Comparison of ENCODE assay signal across 12 mouse cellular contexts in genomic region chr5:67099393-67100271, GRCm38 (mm10). TPM values are rescaled to one million over a fixed set of nuclear protein-coding genes. Genes with fewer than 3 reads are reported as not detected.
DNase-seq lines count a peak whose midpoint lies in the region; ATAC-seq and TF ChIP-seq lines count a peak whose summit lies in the region.
"Had no signal": no experiment of that assay in that cellular context is flagged by ENCODE, and none has a peak within 500 bp of the region (broad histone marks: within the 10 kb centered on the region; RNA-seq: fewer than 3 reads in every experiment).

No protein-coding gene starts in this region.

- H3K4me1 ChIP-seq in forebrain, postnatal 0 days (ENCODE audit: insufficient read depth), result no peaks in the 10 kb centered on the region
- H3K4me1 ChIP-seq in forebrain, embryonic 13.5 days, result peaks cover 14% of the 10 kb centered on the region
- H3K4me1 ChIP-seq in liver, embryonic 11.5 days (replicated peaks; ENCODE audit: control insufficient read depth, insufficient read depth, low read length), result no peaks in the 10 kb centered on the region; the same call in 1 of the 2 replicates
- peaks cover 6% of the 10 kb centered on the region; the same call in 1 of the 2 replicates for H3K4me1 ChIP-seq in intestine, embryonic 16.5 days (ENCODE audit: control insufficient read depth, insufficient read depth, low read length)

- no peak overlapping the region for H3K4me3 ChIP-seq in forebrain, postnatal 0 days (ENCODE audit: low read depth, low read length)
- no peak overlapping the region for H3K4me3 ChIP-seq in forebrain, embryonic 13.5 days
- no peak overlapping the region for H3K4me3 ChIP-seq in liver, embryonic 11.5 days (ENCODE audit: low read depth, low read length)
- no peak overlapping the region for H3K4me3 ChIP-seq in intestine, embryonic 16.5 days (ENCODE audit: low read length)

- no peak for TF ChIP-seq POLR2A in brain, embryonic 14.5 days (IDR thresholded peaks at IDR 0.05; ENCODE audit: borderline replicate concordance, extremely low read depth, insufficient read depth, insufficient read length, poor library complexity, severe bottlenecking)

- ATAC-seq in forebrain, postnatal 0 days, result no peak
- no peak for ATAC-seq in forebrain, embryonic 13.5 days
- ATAC-seq in liver, embryonic 11.5 days (replicated peaks; ENCODE audit: low FRiP score), result no peak
- no peak for ATAC-seq in intestine, embryonic 16.5 days

- no peak overlapping the region for H3K9ac ChIP-seq in forebrain, postnatal 0 days
- H3K9ac ChIP-seq in forebrain, embryonic 13.5 days, result no peak overlapping the region
- H3K9ac ChIP-seq in liver, embryonic 11.5 days (ENCODE audit: low read depth, low read length), result no peak overlapping the region
- no peak overlapping the region for H3K9ac ChIP-seq in intestine, embryonic 16.5 days (ENCODE audit: low read depth, low read length)

- no peaks in the 10 kb centered on the region for H3K9me3 ChIP-seq in forebrain, postnatal 0 days (ENCODE audit: low read length)
- H3K9me3 ChIP-seq in forebrain, embryonic 13.5 days (replicated peaks), result no peaks in the 10 kb centered on the region
- no peaks in the 10 kb centered on the region for H3K9me3 ChIP-seq in liver, embryonic 11.5 days (ENCODE audit: control insufficient read depth, low read length)
- H3K9me3 ChIP-seq in intestine, embryonic 16.5 days (ENCODE audit: control insufficient read depth, low read length), result no peaks in the 10 kb centered on the region

- TF ChIP-seq CTCF in forebrain, postnatal 0 days (IDR thresholded peaks at IDR 0.05; ENCODE audit: low read depth), result no peak
- no peak for TF ChIP-seq CTCF in brain, embryonic 14.5 days (IDR thresholded peaks at IDR 0.05; ENCODE audit: borderline replicate concordance, extremely low read depth, insufficient read depth, insufficient read length)

- H3K4me2 ChIP-seq in forebrain, postnatal 0 days (ENCODE audit: low read depth), result no peak overlapping the region
- H3K4me2 ChIP-seq in forebrain, embryonic 13.5 days, result no peak overlapping the region
- H3K4me2 ChIP-seq in liver, embryonic 11.5 days, result no peak overlapping the region
- H3K4me2 ChIP-seq in intestine, embryonic 16.5 days (ENCODE audit: low read depth, low read length), result no peak overlapping the region

- no peaks in the 10 kb centered on the region for H3K36me3 ChIP-seq in forebrain, postnatal 0 days (ENCODE audit: insufficient read depth)
- no peaks in the 10 kb centered on the region for H3K36me3 ChIP-seq in forebrain, embryonic 13.5 days (ENCODE audit: poor library complexity, severe bottlenecking)
- H3K36me3 ChIP-seq in liver, embryonic 11.5 days (ENCODE audit: control insufficient read depth, insufficient read depth, low read length), result no peaks in the 10 kb centered on the region
- H3K36me3 ChIP-seq in intestine, embryonic 16.5 days (ENCODE audit: control insufficient read depth, insufficient read depth, low read length), result no peaks in the 10 kb centered on the region

- peak; percentile 85 for DNase-seq in forebrain, postnatal 0 days
- DNase-seq in liver, embryonic 11.5 days (ENCODE audit: low spot score), result peak; percentile 49
- no peak for DNase-seq in liver
- DNase-seq in brain, embryonic 14.5 days (ENCODE audit: low read depth), result peak; percentile 75
- DNase-seq in adrenal gland, postnatal 25 days, result no peak
- DNase-seq in adrenal gland, adult 8-10 months, result no peak
- DNase-seq: gastrocnemius, postnatal 10 days; kidney, adult 11 months had no signal

- H3K27ac ChIP-seq in forebrain, postnatal 0 days (ENCODE audit: low read depth, low read length), result no peak overlapping the region
- no peak overlapping the region for H3K27ac ChIP-seq in forebrain, embryonic 13.5 days
- H3K27ac ChIP-seq in liver, embryonic 11.5 days (ENCODE audit: low read depth, low read length), result no peak overlapping the region
- H3K27ac ChIP-seq in intestine, embryonic 16.5 days (ENCODE audit: low read length), result 0 out of 2 replicates have a peak overlapping the region, but pooled peaks have one; percentile 3

- WGBS in forebrain, postnatal 0 days, result 1% methylated on average over 32 of the region's 32 CpGs
- under 1% methylated on average over 32 of the region's 32 CpGs for WGBS in forebrain, embryonic 13.5 days
- WGBS in liver, embryonic 11.5 days, result 2% methylated on average over 32 of the region's 32 CpGs
- 2% methylated on average over 32 of the region's 32 CpGs for WGBS in intestine, embryonic 16.5 days

- H3K27me3 ChIP-seq in forebrain, postnatal 0 days (ENCODE audit: insufficient read depth, low read length), result peaks cover 80% of the 10 kb centered on the region
- peaks cover 97% of the 10 kb centered on the region for H3K27me3 ChIP-seq in forebrain, embryonic 13.5 days
- peaks cover 99% of the 10 kb centered on the region for H3K27me3 ChIP-seq in liver, embryonic 11.5 days (replicated peaks; ENCODE audit: control insufficient read depth, insufficient read depth, low read length)
- H3K27me3 ChIP-seq in intestine, embryonic 16.5 days (replicated peaks; ENCODE audit: control insufficient read depth, insufficient read depth, low read length), result peaks cover 79% of the 10 kb centered on the region

RNA-seq across cellular contexts. Expression of gene Phox2b, which starts 0.5 kb away (rescaled TPM):
- total RNA-seq in forebrain, postnatal 0 days (2014; rRNA removed), result not detected in 2 replicates
- polyA plus RNA-seq in forebrain, postnatal 0 days (2015; fragmentation: Nextera tagmentation; extraction: Ambion mirVana), result not detected in 2 replicates
- polyA plus RNA-seq in forebrain, embryonic 13.5 days (2015; fragmentation: Nextera tagmentation; extraction: Ambion mirVana), result not detected in 2 replicates
- polyA plus RNA-seq in liver, embryonic 11.5 days (2014; fragmentation: Nextera tagmentation; extraction: Ambion mirVana), result 0.70 and 0.84 TPM in 2 replicates
- 4.6 and 16.8 TPM in 2 replicates for polyA plus RNA-seq in brain, embryonic 14.5 days (2012; rRNA removed)
- polyA plus RNA-seq in intestine, embryonic 16.5 days (2015; fragmentation: Nextera tagmentation; extraction: Ambion mirVana), result 13.8 and 15.9 TPM in 2 replicates
- 11.1 and 18.8 TPM in 2 replicates for total RNA-seq in adrenal gland, postnatal 25 days (2021)
- total RNA-seq in adrenal gland, adult 8-10 months (2022), result 10 to 100 TPM; 20.9 to 36.9 (median 25.9) TPM
- total RNA-seq: gastrocnemius, postnatal 10 days; megakaryocyte, adult 5-6 weeks had no signal
- polyA plus RNA-seq: testis, adult 2 months had no signal

Comparison
In these comparisons a context has a peak if more than half of its experiments do, and no peak if none do; other contexts are left out.
1. DNase-seq: peak in forebrain, postnatal 0 days (single experiment), liver, embryonic 11.5 days (single experiment) and brain, embryonic 14.5 days (single experiment); none in liver (single experiment), adrenal gland, postnatal 25 days (single experiment) and adrenal gland, adult 8-10 months (single experiment).